Mouse (Mus musculus): ENCODE data around the gene Tmem239. TPM values are rescaled to one million over a fixed set of nuclear protein-coding genes. Genes with fewer than 3 reads are reported as not detected.

Gene Tmem239
- polyA plus RNA-seq, 1 experiment from 2014 or later = not detected

- ATAC-seq (ENCODE audit: insufficient number of reproducible peaks, insufficient read depth, low FRiP score, low read depth) = no peak
- H3K4me1 ChIP-seq (ENCODE audit: control insufficient read depth in 2 of 2, insufficient read depth in 2 of 2, low read length in 2 of 2) = peaks cover 10 to 37% of the 10 kb centered on the region in 2 experiments
- H3K9me3 ChIP-seq (ENCODE audit: control insufficient read depth, low read length) = no peaks in the 10 kb centered on the region
- H3K27me3 ChIP-seq (ENCODE audit: control insufficient read depth, insufficient read depth, low read length) = 0 out of 2 replicates have a peak, but pooled peaks cover 11% of the 10 kb centered on the region
- H3K36me3 ChIP-seq (ENCODE audit: control insufficient read depth, insufficient read depth, low read length) = no peaks in the 10 kb centered on the region
- WGBS = 41% methylated on average over 2 of the region's 2 CpGs
- no peak overlapping the region for H3K27ac ChIP-seq (replicated peaks in 1 of 2; ENCODE audit: control insufficient read depth in 1 of 2, insufficient read depth in 1 of 2, low read depth in 2 of 2, low read length in 2 of 2)
- no peak overlapping the region for H3K4me2 ChIP-seq (ENCODE audit: low read length)
- H3K9ac ChIP-seq (ENCODE audit: low read length) = no peak overlapping the region
- H3K4me3 ChIP-seq (ENCODE audit: control insufficient read depth in 1 of 2, insufficient read depth in 1 of 2, low read depth in 1 of 2, low read length in 2 of 2) = no peak overlapping the region
Measured at GRCm38 (mm10) chr2:130452266-130452665, 46.0 kb downstream of the Tmem239 start.

- 0 out of 2 replicates have a peak, but pooled peaks cover 6% of the 10 kb centered on the region for H3K27me3 ChIP-seq (ENCODE audit: control insufficient read depth, insufficient read depth, low read length)
- WGBS = 56% methylated on average over 6 of the region's 6 CpGs
- no peak overlapping the region for H3K9ac ChIP-seq (ENCODE audit: low read length)
- ATAC-seq (ENCODE audit: insufficient number of reproducible peaks, insufficient read depth, low FRiP score, low read depth) = no peak
- no peak overlapping the region for H3K4me3 ChIP-seq (ENCODE audit: control insufficient read depth in 1 of 2, insufficient read depth in 1 of 2, low read depth in 1 of 2, low read length in 2 of 2)
- no peaks in the 10 kb centered on the region for H3K36me3 ChIP-seq (ENCODE audit: control insufficient read depth, insufficient read depth, low read length)
- H3K4me1 ChIP-seq (ENCODE audit: control insufficient read depth in 2 of 2, insufficient read depth in 2 of 2, low read length in 2 of 2) = peaks cover 10 to 38% of the 10 kb centered on the region in 2 experiments
- peak overlapping the region; percentile 16; the same call in 1 of the 2 replicates for H3K4me2 ChIP-seq (ENCODE audit: low read length)
- H3K9me3 ChIP-seq (ENCODE audit: control insufficient read depth, low read length) = no peaks in the 10 kb centered on the region
- peak overlapping the region in 1 of 2 experiments; percentile 44; a peak in 1 of 4 replicates for H3K27ac ChIP-seq (replicated peaks in 1 of 2; ENCODE audit: control insufficient read depth in 1 of 2, insufficient read depth in 1 of 2, low read depth in 2 of 2, low read length in 2 of 2)
Measured at GRCm38 (mm10) chr2:130453421-130453820, 47.1 kb downstream of the Tmem239 start.

- Histone ChIP-seq H3K27me3 (ENCODE audit: control insufficient read depth, insufficient read depth, low read length) (no peaks in the 10 kb centered on the region), H3K4me3 (ENCODE audit: control insufficient read depth in 1 of 2, insufficient read depth in 1 of 2, low read depth in 1 of 2, low read length in 2 of 2) (no peak overlapping the region), H3K4me2 (ENCODE audit: low read length) (no peak overlapping the region), H3K4me1 (ENCODE audit: control insufficient read depth in 2 of 2, insufficient read depth in 2 of 2, low read length in 2 of 2) (peaks cover 10 to 41% of the 10 kb centered on the region in 2 experiments), H3K9me3 (ENCODE audit: control insufficient read depth, low read length) (no peaks in the 10 kb centered on the region), H3K36me3 (ENCODE audit: control insufficient read depth, insufficient read depth, low read length) (no peaks in the 10 kb centered on the region), H3K27ac (replicated peaks in 1 of 2; ENCODE audit: control insufficient read depth in 1 of 2, insufficient read depth in 1 of 2, low read depth in 2 of 2, low read length in 2 of 2) (no peak overlapping the region), H3K9ac (ENCODE audit: low read length) (no peak overlapping the region; the same call in 1 of the 2 replicates)
- WGBS = 61% methylated on average over 6 of the region's 6 CpGs
- no peak for ATAC-seq (ENCODE audit: insufficient number of reproducible peaks, insufficient read depth, low FRiP score, low read depth)
Measured at GRCm38 (mm10) chr2:130454748-130455370, 48.6 kb downstream of the Tmem239 start.

Other genes with a start within 250 kb of the Tmem239 start
- 414 and 435 TPM in 2 replicates for gene Snrpb, start 227.1 kb upstream of the Tmem239 start, polyA plus RNA-seq (2014; fragmentation: Nextera tagmentation; extraction: Ambion mirVana)
- not detected in 2 replicates for gene Tmc2, start 211.3 kb upstream of the Tmem239 start, polyA plus RNA-seq (2014; fragmentation: Nextera tagmentation; extraction: Ambion mirVana)
- gene Nop56, start 132.0 kb upstream of the Tmem239 start, polyA plus RNA-seq (2014; fragmentation: Nextera tagmentation; extraction: Ambion mirVana) = 110 and 124 TPM in 2 replicates
- gene Idh3b, start 121.9 kb upstream of the Tmem239 start, polyA plus RNA-seq (2014; fragmentation: Nextera tagmentation; extraction: Ambion mirVana) = 326 and 327 TPM in 2 replicates
- gene Ebf4, start 111.3 kb upstream of the Tmem239 start, polyA plus RNA-seq (2014; fragmentation: Nextera tagmentation; extraction: Ambion mirVana) = 0.71 and 0.93 TPM in 2 replicates
- 22.0 and 26.2 TPM in 2 replicates for gene Cpxm1, start 8.9 kb upstream of the Tmem239 start, polyA plus RNA-seq (2014; fragmentation: Nextera tagmentation; extraction: Ambion mirVana)
- not detected in 2 replicates for gene Gm28372, start 1.2 kb upstream of the Tmem239 start, polyA plus RNA-seq (2014; fragmentation: Nextera tagmentation; extraction: Ambion mirVana)
- not detected in 2 replicates for gene 1700020A23Rik, start 1.2 kb upstream of the Tmem239 start, polyA plus RNA-seq (2014; fragmentation: Nextera tagmentation; extraction: Ambion mirVana)
- 40.4 and 43.8 TPM in 2 replicates for gene Vps16, start 17.9 kb downstream of the Tmem239 start, polyA plus RNA-seq (2014; fragmentation: Nextera tagmentation; extraction: Ambion mirVana)
- 5.2 and 6.7 TPM in 2 replicates for gene Pced1a, start 18.2 kb downstream of the Tmem239 start, polyA plus RNA-seq (2014; fragmentation: Nextera tagmentation; extraction: Ambion mirVana)
- 87.2 and 88.5 TPM in 2 replicates for gene Ptpra, start 43.8 kb downstream of the Tmem239 start, polyA plus RNA-seq (2014; fragmentation: Nextera tagmentation; extraction: Ambion mirVana)
- gene Mrps26, start 157.3 kb downstream of the Tmem239 start, polyA plus RNA-seq (2014; fragmentation: Nextera tagmentation; extraction: Ambion mirVana) = 72.4 and 75.3 TPM in 2 replicates
- gene Oxt, start 169.7 kb downstream of the Tmem239 start, polyA plus RNA-seq (2014; fragmentation: Nextera tagmentation; extraction: Ambion mirVana) = not detected in 2 replicates
- gene Avp, start 176.1 kb downstream of the Tmem239 start, polyA plus RNA-seq (2014; fragmentation: Nextera tagmentation; extraction: Ambion mirVana) = not detected in 2 replicates
- 14.9 and 15.1 TPM in 2 replicates for gene Fastkd5, start 223.5 kb downstream of the Tmem239 start, polyA plus RNA-seq (2014; fragmentation: Nextera tagmentation; extraction: Ambion mirVana)
- 6.9 and 7.5 TPM in 2 replicates for gene Ubox5, start 223.6 kb downstream of the Tmem239 start, polyA plus RNA-seq (2014; fragmentation: Nextera tagmentation; extraction: Ambion mirVana)
- 0.35 and 0.80 TPM in 2 replicates for gene Lzts3, start 236.3 kb downstream of the Tmem239 start, polyA plus RNA-seq (2014; fragmentation: Nextera tagmentation; extraction: Ambion mirVana)

Data from heart, embryonic 14.5 days (tissue).